Mouse (Mus musculus) natural killer cell, adult 2 months (primary cell): Measurements from ENCODE around the gene Gorasp2.

Experiments used
- DNase-seq, 2 experiments: peaks; one replicate each; pipeline ENCODE4 v3.0.0; 2022; ENCODE audit warnings: low spot score in 2 of 2

Gorasp2 gene

DNA sequence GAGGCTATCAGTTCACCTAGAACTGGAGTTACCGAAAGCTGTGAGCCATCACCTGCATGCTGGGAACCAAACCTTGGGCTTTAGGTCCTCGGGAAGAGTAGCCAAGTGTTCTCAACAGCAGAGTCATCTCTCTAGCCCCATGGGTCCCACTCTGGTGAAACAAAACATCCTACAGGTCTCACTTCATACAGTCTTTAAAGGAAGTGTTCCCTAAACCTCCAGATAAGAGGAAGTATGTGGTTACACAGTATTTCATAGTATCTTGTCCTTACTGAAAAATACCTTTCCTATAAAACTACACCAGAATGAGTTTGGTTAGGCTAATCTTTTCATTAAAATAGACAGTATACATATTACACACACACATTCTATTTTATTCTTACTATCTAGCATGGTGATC lies 81.2 kb downstream of the Gorasp2 start:
- no peak for DNase-seq

DNA sequence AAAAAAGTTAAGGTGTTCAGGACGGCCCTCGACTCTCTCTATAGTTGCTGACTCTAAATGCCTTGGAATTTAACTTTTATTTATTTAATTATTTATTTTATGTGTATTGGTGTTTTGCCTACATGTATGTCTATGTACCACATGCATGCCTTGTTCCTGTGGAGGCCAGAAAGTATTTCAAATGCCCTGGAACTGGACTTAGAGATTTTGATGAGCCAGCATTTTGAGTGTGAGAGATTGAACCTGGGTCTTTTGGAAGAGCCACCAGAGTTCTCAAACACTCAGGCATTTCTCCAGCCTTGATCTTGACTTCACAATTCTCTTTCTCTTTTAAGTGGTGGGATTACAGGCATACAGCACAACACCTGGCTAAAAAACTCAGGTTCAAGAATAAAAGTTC lies 90.3 kb downstream of the Gorasp2 start:
- no peak for DNase-seq

DNA sequence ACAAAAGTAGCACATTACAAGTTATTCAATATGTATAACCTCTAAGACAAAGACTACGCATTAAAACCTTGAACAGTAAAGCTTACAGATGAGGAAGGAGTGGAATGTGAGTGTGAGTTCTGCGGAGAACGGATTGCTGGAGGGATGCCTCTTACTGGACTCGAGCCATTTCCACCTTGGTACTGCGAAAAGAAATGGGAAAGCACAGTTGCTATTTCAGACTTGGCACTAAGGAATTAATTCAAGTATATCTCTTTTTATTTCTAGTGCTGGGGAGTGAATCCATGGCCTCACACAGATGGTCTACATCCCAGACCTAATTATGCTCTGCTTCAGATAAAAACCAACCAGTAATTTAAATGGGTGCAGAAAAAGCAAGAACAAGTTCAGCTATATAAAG lies 90.8 kb downstream of the Gorasp2 start:
- DNase-seq = no peak
